Mouse (Mus musculus): ENCODE data around the gene Ddr2.

- TF ChIP-seq CTCF (IDR thresholded peaks at IDR 0.05; ENCODE audit: control insufficient read depth, insufficient read depth, insufficient read length) (no peak), MYOD1 (IDR thresholded peaks at IDR 0.05; ENCODE audit: control insufficient read depth, insufficient read length, low read depth) (no peak), MYOG (IDR thresholded peaks at IDR 0.05; ENCODE audit: control insufficient read depth, extremely low read depth, insufficient read length) (no peak), USF1 (IDR thresholded peaks at IDR 0.05; ENCODE audit: low read depth) (no peak)
Measured at GRCm38 (mm10) chr1:170113616-170114015, 3.1 kb upstream of the Ddr2 start.
